Mouse (Mus musculus) inflammation-experienced regulatory T-cells (primary cell): ENCODE data around the gene Bmf. TPM values are rescaled to one million over a fixed set of nuclear protein-coding genes. Genes with fewer than 3 reads are reported as not detected.

Experiments used
- polyA plus RNA-seq, 2 experiments: library from polyadenylated mRNA; unstranded; fragments of 100-300 nt; shearing (Covaris generic); gene quantifications; one replicate each; pipeline ENCODE4 v1.2.1; 2017

The Bmf gene
- 1 to 10 TPM; 2.3 to 4.3 TPM for polyA plus RNA-seq

DNA sequence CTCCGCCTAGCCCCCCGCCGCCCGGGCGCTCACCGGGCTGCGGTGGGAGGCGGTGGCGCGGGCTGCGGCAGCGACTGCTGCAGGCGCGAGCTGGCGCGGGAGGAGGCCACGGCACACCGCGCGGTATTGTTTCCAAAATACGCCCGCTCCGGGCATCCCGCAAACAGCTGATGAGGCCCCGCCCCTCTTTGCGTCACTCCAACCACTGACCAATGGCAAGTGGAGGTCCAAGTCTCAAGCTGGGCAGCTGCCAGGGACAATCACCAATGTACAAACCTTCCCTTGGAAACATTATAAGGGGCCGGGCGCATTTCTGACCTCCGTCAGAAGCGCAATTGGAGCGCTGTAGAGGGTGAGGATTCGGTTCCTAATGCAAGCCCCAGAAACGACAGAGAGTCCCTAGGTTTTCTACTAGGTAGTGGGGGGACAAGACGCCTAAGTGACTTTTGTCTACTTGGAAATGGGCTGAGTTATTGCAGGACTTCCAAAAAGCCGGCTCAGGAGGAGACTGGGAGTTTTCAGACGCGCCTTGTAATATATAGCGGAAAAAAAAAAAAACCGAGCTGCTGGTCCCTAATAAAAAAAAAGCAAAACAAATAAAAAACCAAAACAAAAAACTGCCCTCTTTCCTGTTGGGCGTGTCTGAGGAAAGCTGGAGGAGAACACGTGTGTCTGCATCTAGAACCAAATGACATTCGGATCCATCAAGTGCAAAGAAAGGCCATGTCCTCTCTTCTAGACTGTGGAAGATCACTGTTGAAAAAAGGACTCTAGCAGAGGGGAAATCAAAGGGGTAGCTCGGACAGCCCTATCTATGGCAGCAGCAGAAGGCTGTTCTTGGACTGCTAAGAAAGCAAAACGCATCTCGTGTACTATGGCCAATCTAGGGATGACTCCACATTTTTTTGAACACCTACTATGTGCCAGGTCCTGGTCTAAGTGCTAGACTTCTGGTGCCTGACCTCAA, at the start of gene Bmf:
Bmf (minus strand) TSS at position 181 of the 967 bp plus-strand sequence.

GRCm38 (mm10) chr2:118597673-118598568, 48.4 kb upstream of the Bmf start, which contains the start of gene Bub1b:
Gene Bub1b (plus strand): TSS chr2:118598211.

DNA sequence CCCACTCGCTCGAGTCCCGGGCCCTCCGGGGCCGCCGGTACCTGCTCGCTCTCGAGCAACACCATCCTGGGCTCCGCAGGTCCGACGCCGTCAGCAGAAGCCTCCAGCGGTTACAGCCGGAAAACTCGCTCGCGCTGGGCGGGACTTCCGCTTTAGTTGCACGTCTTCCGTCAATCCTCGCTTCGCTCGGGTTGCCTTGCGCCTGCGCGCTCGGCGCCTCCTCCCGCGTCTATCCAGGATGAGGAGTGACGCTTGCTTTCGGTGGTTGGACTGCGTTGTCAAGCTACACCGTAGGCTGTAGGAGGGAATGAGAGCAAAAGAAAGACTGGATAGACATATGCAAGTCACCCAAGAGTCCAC, 70.0 kb downstream of the Bmf start, which contains the start of gene Srp14:
Srp14 (minus strand) TSS at position 162 of the 360 bp plus-strand sequence.

Other genes with a start within 250 kb of the Bmf start
- 1 to 10 TPM in 1 of 2 experiments, under 1 TPM in 1; 0.10 to 1.4 TPM for gene Gpr176, start 176.3 kb downstream of the Bmf start, polyA plus RNA-seq
- gene Eif2ak4, start 161.1 kb downstream of the Bmf start, polyA plus RNA-seq, result 10 to 100 TPM in 1 of 2 experiments, 1 to 10 TPM in 1; 8.4 to 10.7 TPM
- gene Srp14, start 70.0 kb downstream of the Bmf start, polyA plus RNA-seq, result 100 to 1,000 TPM; 288 to 313 TPM
- 1 to 10 TPM; 1.6 to 2.4 TPM for gene Bub1b, start 48.5 kb upstream of the Bmf start, polyA plus RNA-seq
- gene Pak6, start 113.6 kb upstream of the Bmf start, polyA plus RNA-seq, result 1 to 10 TPM in 1 of 2 experiments, under 1 TPM in 1; 0.98 to 4.6 TPM
- not detected for gene Ankrd63, start 154.3 kb upstream of the Bmf start, polyA plus RNA-seq
- gene Plcb2, start 178.8 kb upstream of the Bmf start, polyA plus RNA-seq, result 10 to 100 TPM; 43.8 to 46.0 TPM
- 10 to 100 TPM; 11.0 to 14.9 TPM for gene Inafm2, start 196.1 kb upstream of the Bmf start, polyA plus RNA-seq
- gene Ccdc9b, start 213.0 kb upstream of the Bmf start, polyA plus RNA-seq, result under 1 TPM in 1 of 2 experiments, not detected in 1; 0.07 TPM
- not detected for gene Phgr1, start 223.1 kb upstream of the Bmf start, polyA plus RNA-seq
- 1 to 10 TPM in 1 of 2 experiments, under 1 TPM in 1; 0.18 to 4.6 TPM for gene Disp2, start 230.0 kb upstream of the Bmf start, polyA plus RNA-seq